Mouse (Mus musculus): Measurements from ENCODE around the gene Usp6nl.

- TF ChIP-seq POLR2A (IDR thresholded peaks at IDR 0.05; ENCODE audit: low read depth, low read length) = no peak
- no peak for TF ChIP-seq CTCF (IDR thresholded peaks at IDR 0.05; ENCODE audit: extremely low read depth, insufficient read depth, insufficient read length, insufficient replicate concordance)
Measured at GRCm38 (mm10) chr2:6325646-6326045, 3.2 kb downstream of the Usp6nl start.

Measured in spleen, adult 2 months (tissue).